Mouse (Mus musculus): ENCODE measurements at regions not wholly inside any gene's neighbourhood (a gene's known extent, or its start where the extent isn't known, plus 50 kb on each side); places are given as distances from the start of the nearest gene placed in this dataset.

DNA sequence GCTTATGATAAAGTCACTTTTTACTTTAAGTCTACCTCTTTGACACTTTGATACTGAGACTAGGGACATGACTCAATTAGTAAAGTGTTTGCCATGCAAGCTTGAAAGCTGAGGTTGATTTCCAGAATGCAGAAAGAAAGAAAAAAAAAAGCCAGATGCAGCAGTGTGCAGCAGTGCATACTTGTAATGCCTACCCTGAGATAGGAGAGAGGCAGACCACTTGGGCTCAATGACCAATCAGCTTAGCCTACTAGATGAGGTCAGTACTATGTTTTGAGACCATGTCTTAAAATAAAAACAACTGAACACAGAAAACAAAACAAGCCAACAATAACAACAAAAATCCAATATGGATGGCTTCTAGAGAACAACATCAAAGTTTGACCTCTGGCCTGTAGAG, 81.4 kb upstream of the Zpld1 start:
- Histone ChIP-seq H3K4me1 (ENCODE audit: control insufficient read depth, insufficient read depth, low read length) (no peaks in the 10 kb centered on the region), H3K27ac (ENCODE audit: insufficient read depth, low read depth, low read length) (no peak overlapping the region), H3K4me3 (ENCODE audit: insufficient read depth, low read length) (no peak overlapping the region)
- TF ChIP-seq CTCF (IDR thresholded peaks at IDR 0.05; ENCODE audit: low read depth, low read length) = no peak
- TF ChIP-seq POLR2A (IDR thresholded peaks at IDR 0.05; ENCODE audit: borderline replicate concordance, low read depth, low read length) = no peak

DNA sequence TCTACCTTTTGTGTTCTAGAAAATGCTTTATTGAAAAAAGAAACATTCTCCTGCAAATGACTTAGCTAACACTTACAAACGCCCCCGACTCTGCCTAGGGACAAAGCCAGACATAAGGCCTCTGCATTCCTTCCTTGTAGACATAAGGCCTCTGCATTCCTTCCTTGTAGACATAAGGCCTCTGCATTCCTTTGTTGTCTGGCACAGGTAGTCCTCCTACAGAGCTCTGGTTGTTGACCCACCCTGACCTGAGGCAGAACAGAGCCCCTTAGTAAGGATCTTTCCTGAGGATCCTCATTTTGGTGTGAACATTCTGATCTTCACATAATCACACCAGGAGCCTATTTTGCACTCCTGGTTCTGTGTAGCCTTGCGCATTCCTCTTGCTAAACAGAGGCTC, 80.9 kb upstream of the Zpld1 start:
- H3K4me3 ChIP-seq (ENCODE audit: insufficient read depth, low read length) = no peak overlapping the region
- TF ChIP-seq POLR2A (IDR thresholded peaks at IDR 0.05; ENCODE audit: borderline replicate concordance, low read depth, low read length) (no peak), CTCF (IDR thresholded peaks at IDR 0.05; ENCODE audit: low read depth, low read length) (no peak)
- no peak overlapping the region for H3K27ac ChIP-seq (ENCODE audit: insufficient read depth, low read depth, low read length)
- no peaks in the 10 kb centered on the region for H3K4me1 ChIP-seq (ENCODE audit: control insufficient read depth, insufficient read depth, low read length)

GRCm38 (mm10) chr16:55375922-55376321, 78.1 kb upstream of the Zpld1 start:
- no peak for TF ChIP-seq CTCF (IDR thresholded peaks at IDR 0.05; ENCODE audit: low read depth, low read length)
- no peak for TF ChIP-seq POLR2A (IDR thresholded peaks at IDR 0.05; ENCODE audit: borderline replicate concordance, low read depth, low read length)
- Histone ChIP-seq H3K4me1 (ENCODE audit: control insufficient read depth, insufficient read depth, low read length) (no peaks in the 10 kb centered on the region), H3K27ac (ENCODE audit: insufficient read depth, low read depth, low read length) (no peak overlapping the region), H3K4me3 (ENCODE audit: insufficient read depth, low read length) (no peak overlapping the region)

- no peaks in the 10 kb centered on the region for H3K4me1 ChIP-seq (ENCODE audit: control insufficient read depth, insufficient read depth, low read length)
- H3K4me3 ChIP-seq (ENCODE audit: insufficient read depth, low read length) = no peak overlapping the region
- H3K27ac ChIP-seq (ENCODE audit: insufficient read depth, low read depth, low read length) = no peak overlapping the region
- TF ChIP-seq POLR2A (IDR thresholded peaks at IDR 0.05; ENCODE audit: borderline replicate concordance, low read depth, low read length) = no peak
- TF ChIP-seq CTCF (IDR thresholded peaks at IDR 0.05; ENCODE audit: low read depth, low read length) = no peak
Measured at GRCm38 (mm10) chr16:55357686-55358085, 59.9 kb upstream of the Zpld1 start.

DNA sequence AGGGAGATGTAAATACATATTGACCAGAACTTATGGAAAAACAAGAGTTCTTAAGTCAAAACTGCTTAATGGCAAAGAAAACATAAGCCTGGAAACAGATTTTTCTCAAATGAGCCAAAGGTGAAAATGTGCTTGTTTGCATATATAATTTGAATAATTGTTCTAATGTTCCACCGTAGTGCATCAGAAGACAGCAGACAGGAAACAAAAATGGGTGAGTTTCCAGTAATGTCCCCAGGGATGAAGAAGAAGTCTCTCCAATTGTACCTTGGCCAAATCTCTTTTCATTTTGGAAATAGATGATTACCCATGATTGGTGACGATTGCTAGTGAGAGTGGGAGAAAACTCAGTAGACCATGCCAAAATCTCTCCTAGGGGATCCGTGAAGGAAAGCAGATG, 58.3 kb upstream of the Zpld1 start:
- no peak overlapping the region for H3K27ac ChIP-seq (ENCODE audit: insufficient read depth, low read depth, low read length)
- TF ChIP-seq CTCF (IDR thresholded peaks at IDR 0.05; ENCODE audit: low read depth, low read length) (no peak), POLR2A (IDR thresholded peaks at IDR 0.05; ENCODE audit: borderline replicate concordance, low read depth, low read length) (no peak)
- H3K4me3 ChIP-seq (ENCODE audit: insufficient read depth, low read length) = no peak overlapping the region
- no peaks in the 10 kb centered on the region for H3K4me1 ChIP-seq (ENCODE audit: control insufficient read depth, insufficient read depth, low read length)

Measured in bone marrow macrophage, adult 2 months (primary cell).